Mouse (Mus musculus) stomach, embryonic 15.5 days (tissue): Measurements from ENCODE around the gene Ddx1. TPM values are rescaled to one million over a fixed set of nuclear protein-coding genes. Genes with fewer than 3 reads are reported as not detected.

Source experiments
- ATAC-seq: fragments of 200-750 bp; cut with Nextera tagmentation; 2 replicates; pipeline ENCODE4 v1.8.0; 2017; ENCODE audit warnings: low read depth, moderate number of reproducible peaks, moderate TSS enrichment; ENCODE audit not compliant: insufficient read depth, low FRiP score
- H3K27ac ChIP-seq: fragments of 300-500 bp; sonication (generic); 2 replicates; pipeline ENCODE4 v1.5.1; 2015; ENCODE audit warnings: mild to moderate bottlenecking, inconsistent platforms
- H3K27me3 ChIP-seq: fragments of 300-500 bp; sonication (generic); replicated peaks from 2 replicates; pipeline ENCODE4 v1.6.1; 2015; ENCODE audit warnings: inconsistent platforms
- H3K36me3 ChIP-seq: fragments of 300-500 bp; sonication (generic); 2 replicates; pipeline ENCODE4 v1.6.1; 2015; ENCODE audit warnings: inconsistent platforms
- H3K4me1 ChIP-seq: fragments of 300-500 bp; sonication (generic); 2 replicates; pipeline ENCODE4 v1.6.1; 2015; ENCODE audit warnings: inconsistent platforms
- H3K4me2 ChIP-seq: fragments of 300-500 bp; sonication (generic); 2 replicates; pipeline ENCODE4 v1.6.1; 2015; ENCODE audit warnings: mild to moderate bottlenecking, inconsistent platforms
- H3K4me3 ChIP-seq: fragments of 300-500 bp; sonication (generic); replicated peaks from 2 replicates; pipeline ENCODE4 v1.5.1; 2015; ENCODE audit warnings: inconsistent platforms
- H3K9ac ChIP-seq: fragments of 300-500 bp; sonication (generic); 2 replicates; pipeline ENCODE4 v1.6.1; 2015; ENCODE audit warnings: inconsistent platforms
- H3K9me3 ChIP-seq: fragments of 300-500 bp; sonication (generic); 2 replicates; pipeline ENCODE4 v1.6.1; 2016; ENCODE audit warnings: inconsistent platforms
- WGBS: fragments of 180-500 bp; shearing (Covaris S2); methylation state at CpG from one replicate; pipeline ENCODE4 v1.1.7; 2015; 5-methylcytosine and 5-hydroxymethylcytosine counted together
- polyA plus RNA-seq: library from polyadenylated mRNA; unstranded; fragments of >200 nt; fragmentation: Nextera tagmentation; extraction: Ambion mirVana; gene quantifications from 2 replicates; pipeline ENCODE4 v1.2.1, GENCODE M21; 2015

Ddx1 gene
- polyA plus RNA-seq = 110 and 130 TPM in 2 replicates

DNA sequence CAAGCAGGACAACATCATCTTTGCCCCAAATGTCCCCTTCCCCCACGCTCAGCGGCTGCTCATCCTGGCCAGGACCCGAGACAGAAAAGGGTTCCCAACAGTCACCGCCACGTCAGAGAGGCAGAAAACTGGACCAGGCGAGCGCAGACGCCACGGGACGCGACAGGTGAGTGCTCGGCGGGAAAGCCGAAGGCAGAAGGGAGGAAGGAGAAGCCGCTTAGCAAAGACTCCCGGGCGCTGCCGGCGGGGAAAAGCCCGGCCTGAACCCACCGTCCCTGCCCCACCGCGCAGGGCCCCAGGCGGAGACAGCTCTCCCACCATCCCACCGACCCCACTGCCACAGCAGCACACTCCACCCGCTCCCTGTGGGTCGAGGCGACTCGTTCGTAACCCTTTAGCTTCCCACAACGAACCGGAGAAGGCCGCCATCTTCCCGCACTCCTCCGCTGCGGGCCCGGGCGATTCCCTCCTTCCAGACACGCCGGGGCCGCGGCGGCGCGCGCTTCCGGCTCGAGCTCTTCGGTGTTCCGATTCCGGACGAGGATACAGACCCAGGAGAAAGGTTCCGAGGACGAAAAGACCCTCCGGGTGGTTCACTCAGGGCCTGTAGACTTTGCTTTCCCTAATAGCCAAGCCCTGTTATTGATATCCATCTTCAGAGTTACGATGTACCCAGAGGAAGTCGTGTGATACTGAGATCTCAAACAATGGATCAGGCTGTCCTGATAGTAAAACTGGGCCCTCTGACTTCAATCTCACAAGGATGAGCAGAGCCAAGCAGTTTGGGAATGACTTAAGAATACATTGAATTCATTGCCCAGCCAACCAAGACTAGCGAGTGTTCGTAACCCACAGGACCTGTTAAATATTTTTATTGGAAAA, at the start of gene Ddx1:
Gene Ddx1 (minus strand): TSS at position 523 of the 882 bp plus-strand sequence.
- no peaks in the 10 kb centered on the region; the same call in 1 of the 2 replicates for H3K4me1 ChIP-seq
- H3K4me3 ChIP-seq = peak within 1 kb of the TSS; percentile 93
- ATAC-seq = peak; percentile 83
- 3% methylated on average over 59 of the region's 59 CpGs for WGBS
- H3K9ac ChIP-seq = peak within 1 kb of the TSS; percentile 79
- H3K9me3 ChIP-seq = no peaks in the 10 kb centered on the region
- no peaks in the 10 kb centered on the region for H3K27me3 ChIP-seq
- H3K27ac ChIP-seq = peak within 1 kb of the TSS; percentile 88
- no peaks in the 10 kb centered on the region for H3K36me3 ChIP-seq
- H3K4me2 ChIP-seq = peak within 1 kb of the TSS; percentile 58

DNA sequence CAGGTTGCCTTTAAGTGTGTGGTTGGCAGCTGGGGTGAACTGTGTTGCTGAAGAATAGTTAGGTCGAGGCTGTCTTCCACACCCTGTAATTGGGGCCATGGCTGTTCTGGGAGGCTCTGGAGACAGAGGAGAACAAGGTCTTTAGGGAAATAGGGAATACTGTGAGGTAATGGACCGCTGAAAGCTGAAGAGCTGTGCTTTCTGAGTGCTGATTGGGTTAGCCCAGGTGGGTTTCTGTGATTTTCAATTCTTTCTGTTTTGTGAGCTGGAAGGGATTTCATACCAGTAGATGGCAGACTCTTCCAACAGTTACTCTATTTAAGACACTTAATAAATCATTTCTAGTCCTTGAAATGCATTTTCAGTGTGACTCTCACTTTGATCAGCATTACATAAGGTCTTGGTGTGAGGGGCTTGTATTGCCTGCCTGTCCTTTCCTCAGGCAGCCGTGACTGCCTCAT, 44.4 kb upstream of the Ddx1 start:
- ATAC-seq = no peak
- H3K9me3 ChIP-seq = no peaks in the 10 kb centered on the region
- no peaks in the 10 kb centered on the region for H3K36me3 ChIP-seq
- H3K27ac ChIP-seq = no peak overlapping the region
- no peak overlapping the region for H3K9ac ChIP-seq
- H3K4me3 ChIP-seq = no peak overlapping the region
- H3K4me1 ChIP-seq = no peaks in the 10 kb centered on the region
- no peaks in the 10 kb centered on the region for H3K27me3 ChIP-seq
- 47% methylated on average over 3 of the region's 3 CpGs for WGBS
- H3K4me2 ChIP-seq = no peak overlapping the region

DNA sequence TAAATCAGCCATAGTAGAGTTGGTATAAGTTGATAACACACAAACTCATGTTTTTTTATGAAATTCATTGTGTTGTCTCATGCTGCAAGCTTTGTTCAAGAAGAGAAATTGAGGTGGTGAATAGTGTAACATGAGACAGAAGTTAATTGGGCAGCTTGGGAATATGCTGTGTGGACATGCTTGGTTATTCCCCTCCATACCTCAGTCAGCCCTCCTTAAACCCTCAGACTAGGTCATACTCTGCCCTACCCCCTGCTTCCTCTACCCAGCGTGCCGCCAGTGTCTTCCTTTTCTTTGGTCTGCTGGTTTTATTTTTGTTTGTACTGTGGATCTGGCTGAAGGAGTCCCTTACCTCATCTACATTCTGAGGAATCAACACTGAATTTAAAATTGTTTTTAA, 42.4 kb upstream of the Ddx1 start:
- H3K4me2 ChIP-seq = no peak overlapping the region
- no peak overlapping the region for H3K27ac ChIP-seq

DNA sequence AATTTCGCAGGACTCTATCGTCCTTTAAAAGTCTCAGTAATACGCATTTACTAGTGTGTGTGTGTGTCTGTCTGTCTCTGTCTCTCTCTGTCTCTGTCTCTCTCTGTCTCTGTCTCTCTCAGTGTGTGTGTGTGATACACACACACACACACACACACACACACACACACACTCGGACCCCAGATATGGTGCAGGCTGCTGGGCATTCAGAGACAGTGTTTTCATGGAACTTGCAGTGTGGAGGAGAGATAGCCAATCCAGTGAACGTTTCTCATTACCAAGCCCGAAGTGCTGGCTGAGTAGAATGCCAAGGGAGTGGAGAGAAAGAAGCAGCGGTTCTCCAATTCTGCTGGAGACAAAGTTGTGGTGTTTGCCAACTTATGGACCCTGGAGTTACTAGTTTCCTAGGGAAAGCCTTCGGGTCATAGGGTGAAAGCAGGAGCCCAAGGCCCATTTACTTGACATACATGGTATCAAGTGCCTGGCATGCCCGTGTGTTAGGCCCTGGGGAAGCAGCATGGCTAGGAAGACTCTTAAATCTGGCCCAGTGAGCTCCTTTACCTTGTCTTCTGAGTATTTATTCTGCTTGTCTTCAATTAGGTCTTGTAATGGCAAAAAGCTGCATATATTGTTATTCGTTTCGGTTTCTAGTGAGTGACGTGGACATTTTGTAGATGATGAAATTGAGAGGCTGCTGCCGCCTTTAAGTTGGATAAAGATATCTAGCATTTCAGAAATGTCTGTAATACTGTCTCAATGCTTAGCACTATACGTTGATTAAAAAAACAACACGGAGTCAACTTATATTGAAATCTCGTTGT, 20.8 kb upstream of the Ddx1 start:
- Histone ChIP-seq H3K4me3 (peak overlapping the region; percentile 87), H3K27ac (no peak overlapping the region), H3K9ac (peak overlapping the region; percentile 67; the same call in 1 of the 2 replicates), H3K27me3 (no peaks in the 10 kb centered on the region), H3K9me3 (no peaks in the 10 kb centered on the region), H3K4me2 (peak overlapping the region; percentile 76), H3K36me3 (0 out of 2 replicates have a peak, but pooled peaks cover 2% of the 10 kb centered on the region), H3K4me1 (peaks cover 5% of the 10 kb centered on the region; the same call in 1 of the 2 replicates)
- 0 out of 2 replicates have a peak, but pooled peaks have one; percentile 11 for ATAC-seq
- 41% methylated on average over 16 of the region's 16 CpGs for WGBS

More for the DNA sequence above, 42.4 kb upstream of the Ddx1 start:
- H3K9me3 ChIP-seq = no peaks in the 10 kb centered on the region
- no peak for ATAC-seq
- 87% methylated on average over 2 of the region's 2 CpGs for WGBS
- H3K27me3 ChIP-seq = no peaks in the 10 kb centered on the region
- no peaks in the 10 kb centered on the region for H3K4me1 ChIP-seq
- H3K9ac ChIP-seq = no peak overlapping the region
- H3K36me3 ChIP-seq = no peaks in the 10 kb centered on the region
- no peak overlapping the region for H3K4me3 ChIP-seq

DNA sequence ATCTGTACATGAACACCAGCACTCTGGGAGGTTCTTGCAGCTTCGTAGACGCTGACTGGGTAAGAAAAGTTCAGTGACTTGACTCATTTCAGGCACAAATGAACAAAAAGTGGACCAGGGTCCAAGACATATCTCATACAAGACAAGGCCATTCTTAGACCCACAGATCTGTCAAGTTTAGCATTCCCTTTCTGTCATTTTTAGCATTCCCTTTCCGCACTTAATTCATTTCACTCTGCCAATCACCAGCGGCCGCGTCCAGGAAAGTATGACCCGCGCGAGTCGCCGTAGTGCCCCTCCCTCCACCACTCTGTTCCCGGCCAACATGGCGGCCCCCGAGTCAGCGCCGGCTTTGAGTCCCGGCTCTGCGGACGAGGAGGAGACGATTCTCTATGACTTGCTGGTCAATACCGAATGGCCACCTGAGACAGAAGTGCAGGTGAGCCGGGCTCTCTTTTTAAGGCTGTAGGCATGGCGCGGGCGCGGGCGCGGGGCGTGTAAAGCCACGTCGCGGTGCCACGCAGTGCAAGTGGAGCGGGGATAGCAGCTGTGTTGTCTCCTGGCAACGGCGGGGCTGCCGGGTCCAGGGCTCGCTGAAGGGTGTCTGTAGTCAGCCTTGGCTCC, 19.9 kb upstream of the Ddx1 start, which contains the start of gene Nbas:
Gene Nbas (plus strand): TSS at position 308 of the 624 bp plus-strand sequence.
- ATAC-seq = peak; percentile 91
- H3K4me3 ChIP-seq = peak within 1 kb of the TSS; percentile 87
- 3% methylated on average over 38 of the region's 38 CpGs for WGBS
- no peaks in the 10 kb centered on the region for H3K36me3 ChIP-seq
- H3K9ac ChIP-seq = peak within 1 kb of the TSS; percentile 67
- H3K4me2 ChIP-seq = peak within 1 kb of the TSS; percentile 76
- H3K4me1 ChIP-seq = peaks cover 5% of the 10 kb centered on the region; the same call in 1 of the 2 replicates
- H3K9me3 ChIP-seq = no peaks in the 10 kb centered on the region
- H3K27me3 ChIP-seq = no peaks in the 10 kb centered on the region
- H3K27ac ChIP-seq = no peak within 1 kb of the TSS; the same call in 1 of the 2 replicates

DNA sequence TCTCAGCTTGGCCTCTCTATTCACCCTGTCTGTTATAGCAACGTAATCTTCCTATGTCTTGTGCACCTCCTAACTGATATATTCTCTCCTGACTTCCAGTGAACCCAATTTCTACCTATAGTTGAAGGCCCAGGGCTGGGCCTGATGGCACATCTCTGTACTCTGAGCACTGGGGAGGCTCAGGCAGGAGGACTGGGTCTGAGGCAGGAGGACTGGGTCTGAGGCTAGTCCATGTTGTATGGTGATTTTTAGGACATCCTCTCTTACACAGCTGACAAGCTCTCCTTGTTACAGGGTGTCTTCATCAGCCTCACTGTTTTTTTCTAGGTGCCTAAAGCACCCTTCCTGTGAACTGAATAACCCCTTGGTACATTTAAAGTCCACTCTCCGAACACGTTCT, 19.4 kb upstream of the Ddx1 start:
- Histone ChIP-seq H3K4me3 (peak overlapping the region; percentile 87), H3K36me3 (no peaks in the 10 kb centered on the region), H3K9me3 (no peaks in the 10 kb centered on the region), H3K9ac (no peak overlapping the region), H3K27me3 (no peaks in the 10 kb centered on the region), H3K27ac (no peak overlapping the region), H3K4me2 (peak overlapping the region; percentile 76), H3K4me1 (peaks cover 5% of the 10 kb centered on the region; the same call in 1 of the 2 replicates)
- 43% methylated on average over 3 of the region's 3 CpGs for WGBS
- peak; percentile 45 for ATAC-seq

DNA sequence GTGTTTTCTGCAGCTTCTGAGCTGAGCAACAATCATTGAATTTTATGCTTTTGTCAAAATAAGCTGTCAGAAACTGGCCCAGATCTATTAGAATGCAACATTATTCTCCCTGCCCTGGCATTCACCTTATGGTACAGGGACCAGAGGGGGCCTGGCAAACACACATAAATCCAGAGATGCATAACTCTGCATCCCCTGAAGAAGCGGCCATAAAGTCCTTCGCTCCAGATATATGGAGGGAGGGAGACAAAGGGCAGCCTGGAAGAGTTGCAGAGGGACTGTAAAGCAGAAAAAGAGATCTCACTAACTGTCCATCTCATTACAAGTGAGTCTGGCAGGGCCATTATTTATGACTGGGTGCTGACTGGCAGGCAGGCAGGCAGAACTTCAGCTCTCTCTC, 6.7 kb upstream of the Ddx1 start:
- H3K4me3 ChIP-seq = no peak overlapping the region
- WGBS = 72% methylated on average over 2 of the region's 2 CpGs
- no peak overlapping the region for H3K4me2 ChIP-seq
- no peak overlapping the region for H3K9ac ChIP-seq
- H3K36me3 ChIP-seq = no peaks in the 10 kb centered on the region
- no peak overlapping the region for H3K27ac ChIP-seq
- no peaks in the 10 kb centered on the region for H3K4me1 ChIP-seq
- no peaks in the 10 kb centered on the region; the same call in 1 of the 2 replicates for H3K27me3 ChIP-seq
- ATAC-seq = no peak
- H3K9me3 ChIP-seq = no peaks in the 10 kb centered on the region

DNA sequence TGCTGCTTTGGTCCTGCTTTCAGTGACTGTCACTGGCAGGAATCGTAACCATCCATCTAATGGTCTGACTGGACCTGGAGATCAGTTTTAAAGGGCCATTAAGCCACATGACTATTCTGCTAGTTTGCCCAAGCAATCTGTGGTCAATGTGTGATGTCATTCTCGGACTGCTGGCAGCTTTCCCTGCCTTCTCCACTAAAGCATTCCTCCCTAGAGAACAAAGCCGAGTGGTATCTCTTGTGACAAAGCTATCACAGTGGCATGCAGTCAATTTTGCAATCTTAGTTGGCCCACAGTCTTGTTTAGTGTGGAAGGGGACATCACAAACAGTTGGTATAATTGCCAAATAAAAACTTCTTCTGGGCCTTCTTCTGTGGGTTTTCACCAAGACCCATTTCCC, 6.1 kb upstream of the Ddx1 start:
- no peaks in the 10 kb centered on the region for H3K36me3 ChIP-seq
- ATAC-seq = no peak
- H3K9ac ChIP-seq = no peak overlapping the region
- H3K4me3 ChIP-seq = no peak overlapping the region
- WGBS = 43% methylated on average over 3 of the region's 3 CpGs
- H3K27ac ChIP-seq = no peak overlapping the region
- no peaks in the 10 kb centered on the region; the same call in 1 of the 2 replicates for H3K27me3 ChIP-seq
- H3K4me2 ChIP-seq = no peak overlapping the region
- H3K9me3 ChIP-seq = no peaks in the 10 kb centered on the region
- no peaks in the 10 kb centered on the region for H3K4me1 ChIP-seq

DNA sequence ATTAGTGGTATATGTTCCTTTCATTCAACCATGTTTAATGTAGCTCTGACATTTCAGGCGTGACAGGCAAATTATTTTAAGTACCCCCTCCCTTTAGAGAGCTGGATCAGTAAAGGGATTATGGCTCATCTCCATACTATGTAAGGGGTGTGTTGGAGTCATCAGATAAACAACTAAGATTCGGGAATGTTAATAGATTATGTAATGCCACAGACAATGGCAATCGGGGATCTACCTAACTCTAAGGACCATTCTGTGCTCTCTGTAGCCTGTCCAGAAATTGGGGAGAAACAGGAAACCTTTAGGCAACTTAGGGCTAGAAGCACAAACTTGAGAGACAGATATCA, 533 bp upstream of the Ddx1 start:
- Histone ChIP-seq H3K9me3 (no peaks in the 10 kb centered on the region), H3K4me2 (peak overlapping the region; percentile 58), H3K4me1 (no peaks in the 10 kb centered on the region; the same call in 1 of the 2 replicates), H3K4me3 (peak overlapping the region; percentile 93), H3K27ac (no peak overlapping the region), H3K36me3 (no peaks in the 10 kb centered on the region), H3K27me3 (no peaks in the 10 kb centered on the region), H3K9ac (no peak overlapping the region)
- WGBS = 83% methylated on average over 3 of the region's 3 CpGs
- ATAC-seq = no peak

DNA sequence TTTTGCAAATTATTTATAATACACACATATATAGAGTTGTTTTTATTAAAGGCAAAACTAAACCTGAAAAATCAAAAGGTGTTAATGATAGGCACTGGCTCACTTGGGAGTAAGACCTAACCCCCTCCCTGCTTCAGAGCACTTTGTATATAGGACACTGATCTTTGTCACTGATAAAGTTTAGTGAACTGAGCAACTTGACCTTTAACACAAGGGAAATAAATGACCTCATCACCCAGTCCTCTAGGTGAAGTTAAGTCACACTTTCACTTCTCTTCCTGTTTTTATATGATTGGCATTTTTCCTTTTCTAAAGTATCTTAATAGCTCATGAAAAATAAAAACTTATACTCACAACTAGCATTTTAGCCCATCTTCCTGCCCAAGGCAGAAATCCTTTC, 6.6 kb downstream of the Ddx1 start:
- no peaks in the 10 kb centered on the region for H3K27me3 ChIP-seq
- peaks cover 24% of the 10 kb centered on the region; the same call in 1 of the 2 replicates for H3K36me3 ChIP-seq
- no peaks in the 10 kb centered on the region for H3K9me3 ChIP-seq
- ATAC-seq = no peak
- no peak overlapping the region for H3K9ac ChIP-seq
- no peak overlapping the region for H3K4me2 ChIP-seq
- H3K4me3 ChIP-seq = no peak overlapping the region
- H3K27ac ChIP-seq = no peak overlapping the region
- no peaks in the 10 kb centered on the region for H3K4me1 ChIP-seq

DNA sequence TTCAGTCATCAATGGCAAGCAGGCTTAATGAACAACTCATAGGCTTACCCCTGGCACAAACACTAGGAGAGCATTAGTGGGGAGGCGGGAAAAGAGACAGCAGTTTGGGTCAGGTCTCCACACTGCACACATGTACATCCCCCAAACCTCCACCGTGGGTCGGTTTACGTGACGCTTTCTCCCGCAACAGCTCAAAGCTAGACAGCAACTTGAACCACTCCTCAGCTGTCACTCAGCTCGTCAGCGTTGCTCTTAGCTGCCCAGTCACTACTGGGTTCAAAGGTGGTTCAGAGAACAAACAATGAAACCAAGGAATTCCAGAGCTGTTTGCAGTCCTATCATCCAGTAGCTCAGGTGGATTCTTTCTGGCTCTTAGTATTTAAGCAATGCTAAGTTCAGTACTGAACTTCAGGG, 30.9 kb downstream of the Ddx1 start:
- Histone ChIP-seq H3K4me3 (no peak overlapping the region), H3K9ac (no peak overlapping the region), H3K9me3 (no peaks in the 10 kb centered on the region), H3K27ac (peak overlapping the region; percentile 70), H3K36me3 (peaks cover 8% of the 10 kb centered on the region; the same call in 1 of the 2 replicates), H3K4me2 (0 out of 2 replicates have a peak overlapping the region, but pooled peaks have one; percentile 6), H3K4me1 (peaks cover 8% of the 10 kb centered on the region; the same call in 1 of the 2 replicates), H3K27me3 (no peaks in the 10 kb centered on the region)
- ATAC-seq = peak; percentile 43; the same call in 1 of the 2 replicates
- WGBS = 68% methylated on average over 8 of the region's 8 CpGs
